Mouse (Mus musculus) retina, postnatal 7 days (tissue): Measurements from ENCODE around the gene Gpr68.

Source experiments
- DNase-seq: peaks from one replicate; pipeline ENCODE4 v3.0.0-alpha.2; 2012; ENCODE audit warnings: low read depth, low spot score

The Gpr68 gene

GRCm38 (mm10) chr12:100871234-100871633, 36.8 kb downstream of the Gpr68 start:
- DNase-seq: no peak

- DNase-seq: no peak
Observed at GRCm38 (mm10) chr12:100868049-100868622, 39.9 kb downstream of the Gpr68 start.

DNA sequence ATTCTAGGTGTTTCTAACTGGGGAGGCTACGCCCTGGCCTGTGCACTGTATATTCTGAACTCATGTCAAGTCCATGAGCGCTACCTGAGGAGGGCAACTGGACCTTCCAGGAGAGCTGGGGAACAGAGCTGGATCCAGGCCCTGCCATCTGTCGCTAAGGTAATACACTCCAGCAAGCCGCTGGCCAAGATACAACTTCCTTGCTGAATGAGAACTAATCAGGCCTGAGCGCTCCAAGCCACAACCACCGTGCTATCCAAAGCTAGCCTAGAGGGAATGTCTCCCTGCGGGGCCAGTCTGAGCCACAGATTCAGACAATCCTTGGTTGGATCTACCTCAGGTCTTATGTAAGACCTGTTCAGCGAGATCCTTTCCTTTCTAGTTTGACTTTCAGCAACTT, 40.9 kb downstream of the Gpr68 start:
- no peak for DNase-seq

GRCm38 (mm10) chr12:100865509-100866078, 42.4 kb downstream of the Gpr68 start:
- no peak for DNase-seq

GRCm38 (mm10) chr12:100865072-100865471, 42.9 kb downstream of the Gpr68 start:
- DNase-seq: no peak

DNA sequence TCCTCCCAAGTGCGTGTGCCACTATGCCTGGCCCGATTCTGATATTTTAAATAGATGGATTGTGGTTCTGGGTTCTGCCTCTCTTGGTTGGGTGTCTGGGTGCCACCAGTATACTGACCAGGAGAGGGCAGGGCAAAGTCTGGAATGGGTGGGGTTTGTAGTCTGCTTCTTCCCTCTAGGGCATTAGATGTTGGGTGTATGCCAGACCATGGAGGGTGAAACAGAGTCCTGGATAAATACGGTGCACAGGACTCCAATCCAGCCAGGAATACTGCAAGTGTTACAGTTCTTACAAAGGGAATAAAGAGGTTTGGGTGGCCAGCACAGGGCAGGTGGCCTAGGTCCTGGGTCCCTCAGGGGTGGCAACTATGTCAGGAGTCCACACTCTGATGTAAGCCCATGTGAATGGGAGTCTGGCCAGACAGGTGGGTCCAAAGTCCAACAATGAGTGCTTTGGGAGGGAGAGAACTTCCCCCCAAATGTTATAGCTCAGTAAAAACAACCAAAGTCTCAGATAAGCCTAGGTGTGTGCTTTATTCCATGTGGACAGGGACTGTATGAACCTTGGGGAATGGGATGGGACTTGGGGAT, 45.0 kb downstream of the Gpr68 start:
- no peak for DNase-seq

DNA sequence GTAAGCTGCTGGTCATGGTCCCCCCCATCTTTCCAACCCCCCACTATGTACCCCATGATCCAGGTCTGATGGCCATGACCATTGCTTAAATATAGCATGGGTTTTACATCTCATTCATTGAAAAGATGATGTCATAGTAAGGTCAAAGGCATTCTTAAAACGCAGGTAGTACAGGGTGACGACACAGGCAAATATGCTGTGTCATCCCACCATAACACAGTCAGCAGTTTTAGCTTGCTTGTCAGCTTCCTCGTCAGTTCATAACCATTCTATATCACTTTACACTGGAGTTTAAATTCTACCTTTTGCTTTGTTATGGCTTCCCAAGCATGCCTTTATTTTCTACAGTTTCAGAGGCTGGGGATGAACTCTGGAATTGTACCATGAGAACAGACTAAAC, 45.7 kb downstream of the Gpr68 start:
- no peak for DNase-seq

- DNase-seq: no peak
Observed at GRCm38 (mm10) chr12:100857791-100858190, 50.2 kb downstream of the Gpr68 start.

DNA sequence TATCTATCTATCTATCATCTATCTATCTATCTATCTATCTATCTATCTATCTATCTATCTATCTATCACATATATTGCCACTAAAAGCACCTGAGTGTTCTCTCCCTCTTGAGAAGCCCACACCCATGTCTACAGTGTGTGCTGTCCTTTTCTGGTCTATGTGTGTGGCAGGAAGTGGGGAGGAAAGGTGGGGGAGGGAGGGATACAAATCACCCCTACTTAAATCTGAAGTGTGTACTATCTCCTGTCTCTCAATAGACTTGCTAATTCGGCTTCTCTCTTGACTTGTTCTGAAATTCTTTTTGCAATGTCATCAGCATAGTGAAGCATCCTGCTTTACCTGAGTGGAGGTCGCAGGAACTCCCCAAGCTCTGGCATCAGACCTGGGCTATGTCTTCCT, 51.7 kb downstream of the Gpr68 start:
- no peak for DNase-seq

DNA sequence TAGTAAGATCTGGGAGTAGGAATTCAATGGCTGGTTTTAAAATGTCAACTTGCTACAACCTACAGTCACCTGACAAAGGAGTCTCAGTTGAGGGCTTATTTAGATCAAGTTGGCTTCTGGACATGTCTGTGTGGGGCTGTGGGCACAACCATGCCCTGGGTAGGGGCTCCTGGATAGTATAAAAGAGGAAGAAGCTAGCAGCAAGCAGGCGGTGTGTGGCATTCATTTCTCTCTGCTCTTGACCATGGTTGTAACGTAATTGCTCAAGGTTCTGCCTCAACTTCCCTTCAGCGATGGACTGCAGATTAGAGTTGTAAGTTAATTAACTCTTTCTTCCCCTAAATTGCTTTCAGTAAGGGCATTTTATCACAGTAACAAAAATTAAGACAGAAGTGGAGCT, 55.6 kb downstream of the Gpr68 start:
- no peak for DNase-seq

DNA sequence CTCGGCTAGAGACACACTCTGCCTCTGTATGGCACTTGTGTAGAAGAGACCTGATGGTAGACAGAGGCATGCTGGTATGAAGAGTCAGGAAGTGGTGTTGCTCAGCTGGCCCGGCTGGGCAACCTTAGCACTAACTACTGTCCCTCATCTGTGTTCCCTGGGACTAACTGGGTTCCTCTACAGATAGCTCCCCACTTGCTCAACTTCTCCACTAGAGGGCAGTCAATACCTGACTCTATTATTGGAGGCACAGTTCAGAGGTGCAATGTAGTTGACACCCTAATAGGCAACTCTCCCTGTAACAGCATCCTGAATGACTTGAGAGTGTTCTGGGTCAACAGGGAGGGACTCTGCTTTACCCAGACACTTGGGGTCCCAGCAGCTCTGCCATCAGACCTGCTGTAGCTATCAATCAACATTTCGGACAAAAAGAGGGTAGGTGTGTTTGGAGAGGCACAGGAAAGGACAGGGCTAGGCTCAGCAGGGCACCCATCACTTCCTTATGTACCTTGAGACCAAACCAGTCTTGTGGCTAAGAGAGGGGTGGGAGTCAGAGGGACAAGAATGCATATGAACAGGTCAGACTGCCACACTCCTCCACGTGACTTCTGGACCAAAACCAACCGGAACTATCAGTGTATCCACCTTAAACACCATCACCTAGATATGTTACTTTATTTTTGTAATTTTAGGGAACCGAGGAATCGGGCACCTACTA, 58.4 kb downstream of the Gpr68 start:
- peak; percentile 56 for DNase-seq

DNA sequence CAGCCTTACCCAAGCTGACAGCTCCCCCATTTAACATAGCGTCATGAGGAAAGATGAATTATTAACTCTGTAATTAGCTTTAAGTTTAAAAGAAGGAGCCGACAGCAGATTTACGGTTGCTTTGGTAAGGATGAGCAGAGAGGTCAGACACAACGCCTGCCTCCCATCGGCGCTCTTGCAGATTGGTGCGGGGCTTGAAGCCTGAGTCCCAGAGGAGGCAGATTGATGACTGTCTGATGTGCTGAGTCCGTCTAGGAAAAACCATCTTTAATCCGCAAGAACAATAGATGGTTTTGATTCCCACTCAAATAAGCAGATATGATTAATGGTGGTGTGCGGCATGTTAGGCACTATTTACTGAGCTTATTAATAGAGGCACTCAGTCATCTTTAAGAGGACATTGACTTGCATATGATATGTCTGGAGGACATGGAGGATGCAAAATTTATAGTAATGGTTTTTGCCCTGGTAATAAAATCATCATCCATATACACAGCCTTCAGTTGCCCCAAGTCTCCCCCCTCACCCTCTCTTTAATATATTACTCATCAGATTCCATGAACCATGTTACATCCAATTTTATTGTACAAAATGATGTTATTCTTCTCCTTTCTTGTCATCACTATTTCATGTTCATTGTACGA, 60.4 kb downstream of the Gpr68 start:
- DNase-seq: no peak

- no peak for DNase-seq
Observed at GRCm38 (mm10) chr12:100846566-100846965, 61.4 kb downstream of the Gpr68 start.

- no peak for DNase-seq
Observed at GRCm38 (mm10) chr12:100845829-100846228, 62.2 kb downstream of the Gpr68 start.

GRCm38 (mm10) chr12:100844546-100844945, 63.5 kb downstream of the Gpr68 start:
- DNase-seq: no peak

GRCm38 (mm10) chr12:100843171-100843570, 64.8 kb downstream of the Gpr68 start:
- no peak for DNase-seq

- DNase-seq: peak; percentile 68
Observed at GRCm38 (mm10) chr12:100841211-100841792, 66.7 kb downstream of the Gpr68 start.

- no peak for DNase-seq
Observed at GRCm38 (mm10) chr12:100839926-100840325, 68.1 kb downstream of the Gpr68 start.

- DNase-seq: no peak
Observed at GRCm38 (mm10) chr12:100839079-100839600, 68.9 kb downstream of the Gpr68 start.

DNA sequence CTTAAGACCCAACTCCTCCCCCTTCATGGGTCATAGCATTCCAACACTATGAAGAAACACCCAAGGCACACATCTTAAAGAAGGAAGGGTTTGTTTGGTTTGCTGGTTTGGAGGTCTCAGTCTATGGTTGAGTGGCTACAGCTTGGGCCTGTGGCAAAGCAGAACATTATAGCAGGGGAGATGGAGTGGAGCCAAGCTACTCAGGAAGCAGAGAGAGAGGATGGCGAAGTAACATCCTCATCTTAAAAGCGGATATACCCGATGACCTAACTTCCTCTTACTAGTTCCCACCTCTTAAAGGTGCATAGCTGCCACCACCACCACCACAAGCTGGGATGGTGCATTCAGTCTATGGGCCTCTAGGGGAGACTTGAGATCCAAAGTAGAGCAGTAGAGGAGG, 70.8 kb downstream of the Gpr68 start:
- DNase-seq: no peak

GRCm38 (mm10) chr12:100831629-100832325, 76.2 kb downstream of the Gpr68 start:
- no peak for DNase-seq
